Mouse (Mus musculus) embryo, embryonic 10.5 days (tissue): ENCODE results near the gene St6gal1.

Experiments used
- DNase-seq: peaks from one replicate; pipeline ENCODE4 v3.0.0-alpha.2; 2015; ENCODE audit warnings: low spot score

The St6gal1 gene

DNA sequence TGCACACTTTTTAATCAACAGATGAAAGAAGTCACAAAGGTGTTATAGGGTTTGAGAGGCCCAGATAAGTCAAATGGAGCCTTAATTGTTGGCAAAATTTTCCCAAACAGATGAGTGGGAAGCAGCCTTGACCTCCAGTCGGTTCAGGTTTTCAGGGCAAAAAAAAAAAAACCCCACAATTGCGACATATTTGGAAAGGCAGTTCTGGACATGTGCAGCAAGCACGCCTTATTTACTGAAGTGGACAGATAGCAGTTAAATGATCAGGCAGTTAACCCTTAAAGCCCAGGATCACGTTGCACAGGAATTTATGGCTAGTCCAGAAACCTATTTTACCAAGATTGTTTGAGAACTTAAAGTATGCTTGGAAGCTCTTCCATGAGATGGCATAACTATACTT is 112.8 kb downstream of the St6gal1 start:
- DNase-seq = no peak

DNA sequence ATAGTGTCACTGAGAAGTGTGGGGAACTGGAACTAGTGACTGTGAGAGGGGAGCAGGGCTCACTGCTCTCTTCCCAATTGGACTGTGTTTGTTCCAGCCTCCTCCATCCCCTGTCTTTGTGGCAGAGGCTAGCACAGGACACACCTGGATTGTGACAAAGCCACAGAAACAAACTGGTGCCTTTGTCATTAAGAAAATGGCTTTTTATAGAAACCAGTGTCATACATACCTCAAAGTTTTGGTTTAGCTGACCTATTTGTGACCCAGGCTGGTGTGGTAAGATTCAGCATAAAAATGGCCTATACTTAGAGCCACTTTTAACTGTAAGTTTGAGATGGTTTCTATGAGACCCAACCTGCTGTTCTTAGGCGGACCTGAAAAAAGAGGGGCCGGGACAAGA is 116.7 kb downstream of the St6gal1 start:
- DNase-seq = no peak

DNA sequence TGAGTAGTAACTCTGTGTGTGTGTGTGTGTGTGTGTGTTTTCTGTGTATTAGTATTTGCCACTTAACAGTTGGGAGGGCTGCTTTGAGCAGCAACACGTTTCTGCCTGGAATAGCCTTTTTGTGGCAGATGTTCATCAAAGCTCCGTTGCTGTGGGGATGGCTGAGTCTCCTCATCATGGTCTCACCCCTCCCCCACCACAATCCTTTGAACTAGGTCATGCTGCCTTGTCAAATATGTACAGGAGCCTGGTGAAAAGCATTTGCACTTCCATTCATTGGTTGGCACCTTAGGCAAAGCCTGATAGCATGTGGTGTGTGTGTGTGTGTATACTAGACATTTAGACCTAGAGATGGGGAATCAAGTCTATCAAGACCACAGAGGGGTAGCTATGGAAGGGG is 126.3 kb downstream of the St6gal1 start:
- DNase-seq = peak; percentile 31

DNA sequence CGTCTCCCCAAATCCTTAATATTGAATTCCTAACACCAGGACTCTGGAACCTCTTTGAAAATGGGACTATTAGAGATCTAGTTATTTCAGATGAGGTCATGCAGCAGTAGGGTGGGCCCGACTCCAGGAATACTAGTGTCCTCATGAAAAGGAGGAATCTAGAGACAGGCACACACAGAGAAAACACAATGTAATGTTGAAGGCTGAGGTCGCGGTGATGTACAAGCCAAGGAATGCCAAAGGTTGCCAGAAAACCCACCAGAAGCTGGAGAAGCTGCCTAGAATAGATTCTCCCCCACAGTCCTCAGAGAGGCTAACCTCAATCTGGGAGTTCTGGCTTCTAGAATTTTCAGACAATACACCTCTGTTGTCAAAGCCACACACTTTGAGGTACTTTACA is 136.5 kb downstream of the St6gal1 start:
- DNase-seq = no peak

DNA sequence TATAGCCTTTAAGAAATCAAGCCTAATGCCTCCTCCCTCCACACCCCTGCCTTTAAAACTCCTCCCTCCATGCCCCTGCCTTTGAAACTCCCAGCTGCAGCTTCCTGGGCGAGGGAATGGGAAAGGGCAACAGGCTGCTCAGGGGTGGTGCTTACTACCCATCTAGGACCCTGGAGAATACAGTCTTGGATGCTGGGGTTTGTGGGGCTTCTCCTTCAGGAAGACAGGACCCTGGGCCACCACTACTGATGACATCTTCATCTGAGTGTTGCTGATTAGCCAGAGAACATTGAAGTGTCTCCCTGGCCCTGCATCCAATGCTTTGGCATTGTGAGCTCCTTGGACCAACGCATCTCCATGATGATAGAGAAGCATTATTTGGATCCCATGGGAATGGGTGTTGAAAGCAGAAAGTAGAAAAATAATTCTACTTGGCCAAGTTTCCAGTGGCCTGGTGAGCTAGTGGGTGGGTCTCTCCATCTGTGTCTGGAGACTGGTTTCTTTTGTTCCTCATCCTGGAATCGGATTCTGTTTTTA is 137.0 kb downstream of the St6gal1 start:
- no peak for DNase-seq

DNA sequence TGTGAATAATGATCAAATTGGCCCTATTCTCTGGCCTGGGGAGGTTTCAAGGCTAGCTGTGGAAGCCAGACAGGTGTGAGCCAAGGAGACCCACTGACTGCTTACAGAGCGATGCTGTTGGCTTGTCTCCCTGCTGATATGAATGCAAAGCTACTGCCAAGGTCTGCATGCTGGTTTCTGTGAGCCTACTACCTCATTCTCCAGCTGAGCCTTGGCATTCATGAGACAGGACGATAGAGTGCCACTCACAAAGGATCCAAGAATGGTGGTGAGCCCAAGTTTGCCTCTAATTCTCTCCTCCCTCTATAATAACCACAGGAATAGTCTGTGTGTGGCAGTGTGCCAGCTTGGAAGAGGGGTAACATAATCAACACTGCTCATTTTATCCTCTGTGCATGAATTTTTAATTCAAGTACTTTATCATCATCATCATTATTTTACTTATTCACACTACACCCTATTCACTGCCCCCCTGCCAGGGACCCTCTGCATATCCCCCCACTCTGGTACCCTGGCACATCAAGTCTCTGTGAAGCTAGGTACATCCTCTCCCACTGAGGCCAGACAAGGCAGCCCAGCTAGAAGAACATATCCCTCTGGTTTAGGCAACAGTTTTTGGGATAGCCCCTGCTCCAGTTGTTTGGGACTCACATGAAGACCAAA is 139.9 kb downstream of the St6gal1 start:
- DNase-seq = no peak

DNA sequence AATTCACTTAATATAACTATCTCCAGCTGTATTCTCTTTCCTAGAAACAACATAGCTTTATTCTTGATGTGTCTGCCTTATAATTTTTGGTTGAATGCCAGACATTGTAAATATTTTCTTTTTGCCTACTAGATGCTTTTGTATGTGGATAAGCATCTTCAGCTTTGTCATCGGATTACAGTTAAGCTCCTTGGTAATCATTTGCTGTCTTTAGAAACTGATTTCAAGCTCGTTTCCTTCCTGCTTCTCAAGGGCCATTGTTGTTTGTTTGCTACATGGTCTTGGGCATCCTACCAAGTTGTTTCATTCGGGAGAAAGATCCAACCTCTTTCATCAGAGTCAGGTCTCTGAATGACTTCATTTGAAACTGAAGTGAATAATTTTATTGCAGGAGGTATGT is 144.6 kb downstream of the St6gal1 start:
- no peak for DNase-seq

DNA sequence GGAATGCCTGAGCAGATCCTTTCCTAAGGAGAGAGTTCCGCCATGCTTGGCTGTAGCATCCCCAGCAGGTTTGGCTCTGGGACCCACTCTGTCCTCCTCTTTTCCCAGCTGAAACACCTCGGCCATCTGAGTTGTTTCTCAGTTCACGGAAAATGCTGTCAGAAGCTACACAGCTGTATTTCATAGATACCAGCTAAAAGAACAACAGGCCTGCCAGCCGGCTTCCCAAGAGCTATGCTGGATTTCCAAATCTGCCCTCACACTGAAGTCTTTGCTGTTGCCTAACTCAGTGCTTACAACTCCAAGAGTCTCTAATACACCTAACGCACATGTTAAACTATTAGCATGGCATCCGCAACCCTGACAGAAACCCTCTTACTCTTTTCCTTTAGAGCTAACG is 146.2 kb downstream of the St6gal1 start:
- no peak for DNase-seq

DNA sequence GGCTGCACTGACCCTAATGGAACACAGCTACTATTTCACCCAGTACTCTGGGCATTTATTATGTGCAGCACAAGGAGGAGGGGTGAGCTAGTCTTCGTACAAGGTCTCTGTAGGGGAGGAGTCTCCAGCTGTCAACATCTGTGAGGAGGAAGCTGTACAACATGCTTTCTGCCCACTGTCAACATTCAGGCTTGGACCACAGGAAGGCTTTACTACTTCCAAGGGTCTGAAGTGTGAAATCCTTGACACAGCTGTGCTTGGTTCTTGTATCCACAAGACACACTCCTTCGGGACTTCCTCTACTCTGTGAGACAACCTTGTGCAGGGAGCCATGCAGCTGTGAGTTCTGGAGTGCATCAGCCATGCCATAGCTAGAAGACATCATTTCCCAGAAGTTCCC is 147.8 kb downstream of the St6gal1 start:
- no peak for DNase-seq

DNA sequence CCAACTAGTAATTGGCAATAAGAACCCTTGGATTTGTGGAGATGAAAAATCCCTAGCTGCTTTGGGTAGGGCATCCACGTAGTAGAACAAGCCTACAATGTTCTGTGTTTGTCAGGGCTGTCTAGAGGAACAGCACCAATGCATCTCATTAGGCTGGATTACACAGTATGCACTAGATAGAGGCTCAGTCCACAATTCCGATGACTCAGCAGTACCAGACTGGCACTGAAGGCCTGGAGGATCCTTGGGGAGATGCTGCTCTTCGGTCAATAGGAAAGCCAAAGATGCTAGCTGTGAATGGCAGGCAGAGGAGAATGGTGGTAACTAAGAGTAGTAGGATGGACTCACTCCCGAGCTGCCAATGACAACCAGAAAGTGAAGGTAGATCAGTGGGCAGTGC is 149.5 kb downstream of the St6gal1 start:
- no peak for DNase-seq

DNA sequence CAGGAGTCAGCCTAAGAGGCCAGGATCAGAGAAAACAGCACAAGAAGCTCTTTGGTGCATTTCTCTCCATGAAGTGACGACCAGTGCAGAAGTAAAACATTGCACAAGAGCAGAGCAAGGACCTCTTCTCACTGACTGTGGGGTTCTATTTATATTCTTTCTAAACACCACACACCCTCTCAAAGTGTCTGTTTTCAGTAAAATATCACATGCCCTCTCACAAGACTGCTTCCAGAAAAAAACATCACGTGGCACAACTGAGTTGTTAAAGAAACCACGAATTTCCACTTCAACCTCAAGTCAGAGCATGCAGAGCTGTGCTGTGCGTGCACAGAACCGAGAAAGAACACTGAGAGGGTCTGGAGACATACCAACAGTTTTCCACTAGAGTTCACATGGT is 150.4 kb downstream of the St6gal1 start:
- no peak for DNase-seq

DNA sequence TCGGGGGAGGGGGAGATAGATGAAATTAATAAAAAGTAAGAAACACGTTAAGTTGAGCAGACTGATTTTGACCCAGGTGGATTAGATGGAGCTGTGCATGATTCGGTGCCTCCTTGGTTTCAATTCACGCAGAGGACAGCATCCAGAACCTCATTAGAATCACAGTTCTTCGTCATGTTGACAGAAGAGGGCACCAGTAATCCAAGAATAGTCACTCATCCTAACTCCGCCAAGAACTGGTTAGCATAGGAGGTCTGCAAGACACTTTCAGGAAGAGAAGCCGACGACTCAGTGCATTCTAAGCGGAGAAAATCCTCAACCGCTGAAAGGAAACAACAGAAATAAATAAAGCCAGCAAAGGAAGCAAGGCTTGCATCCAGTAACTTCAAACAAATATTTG is 151.6 kb downstream of the St6gal1 start:
- no peak for DNase-seq

DNA sequence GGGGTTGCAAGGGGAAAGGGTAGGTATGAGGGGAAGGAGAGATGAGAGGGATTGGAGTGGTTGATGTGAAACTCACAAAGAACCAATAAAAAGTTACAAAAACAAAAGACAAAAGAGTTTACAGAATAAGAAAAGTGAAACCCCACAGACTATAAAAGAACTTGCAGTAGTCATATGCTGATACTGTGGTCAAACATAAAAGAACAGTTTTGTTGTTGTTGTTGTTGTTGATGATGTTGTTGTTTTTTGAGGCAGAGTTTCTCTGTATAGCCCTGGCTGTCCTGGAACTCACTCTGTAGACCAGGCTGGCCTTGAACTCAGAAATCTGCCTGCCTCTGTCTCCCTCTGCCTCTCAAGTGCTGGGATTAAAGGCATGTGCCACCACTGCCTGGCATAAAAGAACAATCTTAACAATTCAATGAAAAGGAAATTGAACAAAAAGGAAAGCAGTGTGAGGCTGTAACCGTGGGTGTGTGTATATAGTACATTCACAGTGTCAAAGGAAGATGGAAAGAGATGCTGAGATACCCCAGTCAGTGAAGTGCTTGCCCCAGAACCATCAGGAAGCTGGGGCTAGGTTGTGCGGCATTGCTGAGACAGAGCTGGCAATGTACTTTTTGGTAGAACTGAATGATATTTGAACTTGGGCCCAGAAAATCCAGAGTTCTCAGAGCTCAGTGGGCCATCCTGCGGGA is 155.1 kb downstream of the St6gal1 start:
- DNase-seq = no peak

DNA sequence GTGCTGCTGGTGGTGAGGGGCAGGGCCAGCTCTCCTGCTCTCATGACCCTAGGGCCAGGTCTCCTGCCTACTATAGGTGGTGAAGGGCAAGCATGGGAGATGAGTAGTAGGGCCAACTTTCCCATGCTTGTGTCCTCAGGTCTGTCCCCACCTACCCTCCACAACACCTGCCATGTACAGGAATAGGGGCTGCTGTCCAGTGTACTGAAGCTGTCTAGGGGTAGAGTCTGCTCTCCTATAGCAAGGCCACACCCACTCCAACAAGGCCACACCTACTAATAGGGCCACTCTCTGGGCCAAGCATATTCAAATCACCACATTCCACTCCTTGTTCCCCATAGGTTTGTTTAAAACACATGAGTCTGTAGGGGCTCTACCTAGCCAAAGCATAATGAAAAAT is 159.8 kb downstream of the St6gal1 start:
- DNase-seq = no peak

DNA sequence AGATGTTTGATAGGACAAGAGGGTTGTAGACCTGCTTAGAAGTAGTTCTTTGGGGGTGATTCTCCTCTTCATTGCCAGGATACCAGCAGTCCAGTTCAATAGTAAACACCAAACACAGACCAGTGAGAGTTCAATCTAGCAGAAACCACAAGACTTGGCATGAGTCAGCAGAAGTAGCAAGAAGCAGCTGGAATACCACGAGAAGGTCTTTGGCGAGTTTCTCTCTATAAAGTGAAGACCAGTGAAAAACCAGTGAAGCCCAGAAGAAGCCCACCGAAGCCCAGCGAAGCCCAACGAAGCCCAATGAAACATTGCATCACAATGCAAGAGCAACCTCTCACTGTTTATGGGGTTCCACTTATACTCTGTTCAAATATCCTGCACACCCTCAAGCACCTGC is 173.4 kb downstream of the St6gal1 start:
- DNase-seq = no peak

DNA sequence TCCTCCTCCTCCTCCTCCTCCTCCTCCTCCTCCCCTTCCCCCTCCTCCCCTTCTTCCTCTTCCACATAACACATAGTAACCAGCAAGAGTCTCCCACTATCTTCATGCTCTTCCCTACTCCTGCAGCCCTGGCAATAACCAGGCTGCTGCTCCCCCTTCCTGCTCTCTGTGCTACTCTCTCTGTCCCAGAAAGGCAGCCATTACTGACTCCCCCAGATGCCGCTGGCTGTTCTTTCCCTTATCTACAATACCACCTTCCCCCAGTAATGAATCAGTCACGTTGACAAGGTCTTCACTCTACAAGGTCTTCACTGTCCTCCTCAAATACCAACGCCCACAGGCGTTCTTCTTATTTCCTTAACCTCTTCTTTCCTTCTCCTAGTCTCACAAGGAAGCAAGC is 176.9 kb downstream of the St6gal1 start:
- DNase-seq = peak; percentile 19

DNA sequence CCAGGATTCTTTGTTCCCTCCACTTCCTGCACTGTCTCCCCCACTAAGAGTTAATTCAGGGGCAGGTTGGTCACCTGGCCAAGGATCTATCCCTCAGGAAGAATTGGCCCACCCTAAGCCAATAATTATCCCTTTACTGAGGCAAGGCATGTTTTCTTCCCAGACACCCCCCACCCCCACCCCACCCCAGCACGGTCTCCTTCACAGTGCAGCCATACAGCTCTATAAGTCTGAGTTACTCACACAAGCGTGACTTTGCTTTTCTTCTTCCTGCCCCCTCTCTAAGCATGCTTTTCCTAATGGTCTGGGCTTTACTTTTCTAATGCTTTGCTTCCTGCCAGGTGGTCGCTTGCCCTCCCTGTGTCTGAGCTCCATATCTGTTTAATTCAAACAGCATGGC is 177.4 kb downstream of the St6gal1 start:
- DNase-seq = no peak

DNA sequence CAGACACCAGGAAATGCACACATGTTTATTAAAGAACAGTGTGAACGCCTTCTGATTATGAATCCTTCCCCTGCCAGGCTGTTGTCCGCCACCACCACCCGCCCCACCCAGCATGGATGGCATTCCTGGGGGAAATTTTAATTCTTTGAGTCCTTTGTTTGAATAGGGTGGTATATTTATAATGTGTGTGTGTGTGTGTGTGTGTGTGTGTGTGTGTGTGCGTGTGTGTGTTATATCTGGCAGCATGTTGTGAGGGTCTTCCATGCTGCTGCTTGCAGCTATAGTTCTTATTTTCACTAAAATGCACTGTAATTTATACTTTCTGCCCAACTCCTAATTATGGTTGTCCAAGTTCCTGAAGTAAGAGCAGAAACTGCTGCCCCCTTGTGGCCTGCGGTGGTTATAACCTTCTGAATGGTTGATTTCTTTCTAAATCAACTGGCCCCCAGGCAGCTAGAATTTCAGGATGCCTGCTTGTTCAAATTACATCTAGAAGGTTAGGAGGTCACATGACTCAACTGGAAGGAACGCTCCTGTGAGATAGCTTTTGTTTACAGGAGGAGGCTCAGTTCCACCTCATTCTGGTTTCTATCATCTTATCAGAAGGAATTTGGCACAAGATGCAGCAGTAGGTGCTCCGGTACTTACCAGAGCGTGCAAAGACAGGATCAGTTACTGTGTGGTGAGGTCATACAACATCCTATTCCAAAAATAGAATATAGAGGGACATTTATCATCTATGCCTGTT is 178.6 kb downstream of the St6gal1 start:
- DNase-seq = peak; percentile 93
